Mouse (Mus musculus) gastrocnemius, adult 18-20 months (tissue): ENCODE measurements at regions not wholly inside any gene's neighbourhood (a gene's known extent, or its start where the extent isn't known, plus 50 kb on each side); places are given as distances from the start of the nearest gene placed in this dataset.
"Not testable (repeated sequence)": the region's sequence is repeated elsewhere in the genome, so short reads cannot be mapped to it uniquely, and the experiment has no call there.

Source experiments
- DNase-seq: peaks from one replicate; pipeline ENCODE4 v3.0.0; 2021; ENCODE audit warnings: low spot score

DNA sequence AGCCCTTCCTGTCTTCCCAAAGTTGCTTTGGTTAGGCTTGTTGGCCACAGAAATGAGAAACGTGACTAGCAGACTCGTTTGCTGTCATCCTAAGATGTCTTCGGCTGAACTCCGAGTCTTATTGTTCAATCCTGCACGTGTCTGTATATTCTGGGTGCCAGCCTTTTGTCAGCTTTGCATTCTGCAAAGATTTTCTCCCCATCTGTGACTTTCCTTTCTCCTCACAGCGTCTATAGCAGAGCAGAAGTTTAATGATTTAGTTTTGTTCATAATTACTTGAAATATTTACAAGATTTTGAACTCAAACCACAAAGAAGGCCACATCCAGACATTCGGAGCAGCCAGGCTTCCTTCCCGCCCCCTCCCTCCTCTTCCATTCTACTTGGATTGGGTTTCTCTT lies 152.5 kb downstream of the Kif26a start:
- no peak for DNase-seq

DNA sequence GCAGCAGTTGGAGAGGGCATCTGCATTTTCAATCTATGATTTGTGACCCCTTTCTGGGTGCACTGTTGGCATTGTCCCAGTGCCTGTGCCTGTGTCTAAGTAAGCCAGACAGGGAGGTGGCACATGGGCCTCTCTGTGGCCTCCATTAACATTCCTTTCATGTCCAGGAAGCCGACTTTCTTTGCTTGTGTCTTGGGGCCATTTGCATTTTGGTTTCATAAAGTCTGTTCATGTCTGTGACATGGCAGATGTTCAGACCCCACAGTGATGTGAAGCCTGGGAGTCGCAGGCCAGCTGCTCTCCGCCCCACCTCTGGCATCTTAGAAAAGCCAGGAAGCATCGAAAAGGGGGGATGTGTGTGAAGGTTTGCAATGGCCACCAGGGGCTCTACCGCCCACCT lies 153.1 kb downstream of the Kif26a start:
- DNase-seq = no peak

DNA sequence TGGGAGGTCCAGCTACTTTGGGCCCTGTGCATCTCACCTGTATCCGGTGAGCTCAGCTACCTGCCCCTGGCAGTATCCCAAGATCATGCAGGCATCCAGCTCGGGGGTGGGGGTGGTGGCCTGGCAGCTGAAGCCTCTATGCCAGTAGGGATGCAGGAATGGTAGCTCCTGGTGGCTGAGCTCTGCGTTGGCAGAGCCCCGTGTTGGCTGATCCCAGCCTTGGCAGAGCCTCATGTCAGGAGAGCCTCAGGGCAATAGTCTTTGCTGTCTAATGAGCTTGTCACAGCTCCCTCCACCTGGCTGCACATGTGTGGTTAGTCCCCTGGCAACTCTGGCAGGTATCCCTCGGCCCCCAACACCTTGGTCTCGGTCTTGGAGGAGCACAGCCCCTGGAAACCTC lies 153.6 kb downstream of the Kif26a start:
- DNase-seq = no peak

DNA sequence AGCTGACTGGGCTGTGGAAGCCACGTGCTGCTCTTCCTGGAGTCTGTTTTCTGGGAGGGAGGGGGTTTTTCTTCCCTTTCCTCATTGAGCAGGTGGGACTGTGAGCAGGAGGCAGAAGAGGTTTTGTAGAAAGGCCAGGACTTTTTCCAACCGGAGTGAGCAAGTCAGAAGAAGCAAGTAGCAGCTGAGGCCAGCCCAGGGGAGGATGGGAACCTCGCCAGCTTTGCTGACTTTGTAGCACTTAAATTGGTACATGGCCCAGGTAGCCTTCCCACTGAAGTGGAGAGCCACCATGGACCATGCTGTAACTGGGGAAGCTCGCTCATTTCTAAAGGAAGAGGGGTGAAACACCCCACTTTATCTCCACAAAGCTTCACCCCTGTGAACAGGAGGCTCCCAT lies 154.1 kb downstream of the Kif26a start:
- no peak for DNase-seq

DNA sequence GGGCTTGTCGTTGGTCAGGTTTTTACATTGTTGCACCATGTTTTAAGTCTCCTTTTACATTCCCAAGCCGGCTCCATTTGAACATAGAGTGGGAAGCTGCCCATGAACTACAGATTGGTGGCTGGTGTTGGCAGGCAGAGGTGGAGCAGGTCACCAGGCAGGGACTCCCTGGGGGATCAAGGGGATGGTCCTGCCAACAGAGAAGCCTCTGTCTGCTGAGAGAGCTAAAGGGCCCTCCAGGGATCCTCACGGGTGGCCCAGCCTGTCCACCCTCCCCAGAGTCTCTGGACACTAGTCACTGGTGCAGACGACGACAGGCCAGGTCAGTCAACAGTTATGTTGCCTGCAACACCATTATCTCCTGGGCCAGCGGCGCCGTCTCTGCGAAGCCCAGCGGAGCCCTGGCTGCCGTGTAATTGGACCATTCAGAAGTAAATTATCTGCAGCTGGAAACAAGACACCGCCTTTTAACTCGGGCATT lies 155.4 kb downstream of the Kif26a start:
- no peak for DNase-seq

DNA sequence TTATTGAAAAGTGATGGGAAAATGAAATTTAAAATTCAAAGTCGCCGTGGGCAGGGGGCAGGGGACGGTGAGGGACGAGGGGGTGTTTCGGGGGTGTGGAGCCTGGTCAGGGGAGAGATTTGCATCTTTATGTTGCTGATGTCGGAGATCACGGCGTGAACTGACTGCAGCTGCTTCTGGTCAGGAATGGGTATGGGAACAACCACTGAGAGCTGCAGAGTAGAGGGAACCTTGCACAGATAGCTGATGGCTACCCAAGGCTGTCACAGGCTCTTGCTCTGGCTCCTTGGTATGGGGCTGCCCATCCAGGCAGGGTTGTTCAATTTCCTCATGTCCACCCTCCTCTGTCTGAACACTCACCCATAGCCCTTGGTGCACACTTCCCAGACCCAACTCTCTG lies 155.9 kb downstream of the Kif26a start:
- DNase-seq = no peak

DNA sequence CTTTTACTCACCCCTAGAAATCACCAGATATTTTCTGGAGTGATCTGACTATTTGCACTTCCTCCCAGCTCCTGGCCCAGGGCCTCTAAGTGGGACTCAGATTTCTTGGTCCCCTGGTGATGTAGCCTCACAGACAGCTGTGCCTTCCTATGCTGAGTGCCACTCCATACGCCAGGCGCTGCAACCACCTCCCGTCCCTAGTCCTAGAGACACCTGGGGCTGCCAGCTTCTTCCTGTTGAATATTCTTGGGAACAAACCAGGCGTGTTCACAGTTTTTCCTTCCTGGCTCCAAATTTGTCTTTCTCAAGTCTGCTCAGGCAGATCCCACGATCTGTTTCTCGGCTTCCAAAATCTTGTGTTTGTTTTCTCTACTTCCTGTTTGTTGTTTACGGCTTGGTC lies 160.2 kb downstream of the Kif26a start:
- no peak for DNase-seq

DNA sequence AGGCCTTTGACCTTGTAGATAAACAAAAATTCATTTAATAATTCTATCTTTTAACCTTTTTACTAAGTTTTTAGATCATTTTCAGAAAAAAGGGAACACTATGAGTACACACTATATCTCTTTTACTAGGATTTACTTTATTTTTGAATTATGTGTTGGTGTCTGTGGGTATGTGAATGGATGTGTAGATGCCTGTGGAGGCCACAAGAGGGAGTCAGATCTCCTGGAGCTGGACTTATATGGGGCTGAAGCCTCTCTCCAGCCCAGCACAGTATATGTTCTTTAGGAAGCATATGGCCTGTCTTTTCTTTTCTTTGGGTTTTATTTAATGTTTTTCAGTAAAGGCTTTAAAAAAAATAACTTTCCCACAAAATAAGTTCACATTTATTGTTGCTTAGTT lies 162.0 kb downstream of the Kif26a start:
- DNase-seq = no peak

DNA sequence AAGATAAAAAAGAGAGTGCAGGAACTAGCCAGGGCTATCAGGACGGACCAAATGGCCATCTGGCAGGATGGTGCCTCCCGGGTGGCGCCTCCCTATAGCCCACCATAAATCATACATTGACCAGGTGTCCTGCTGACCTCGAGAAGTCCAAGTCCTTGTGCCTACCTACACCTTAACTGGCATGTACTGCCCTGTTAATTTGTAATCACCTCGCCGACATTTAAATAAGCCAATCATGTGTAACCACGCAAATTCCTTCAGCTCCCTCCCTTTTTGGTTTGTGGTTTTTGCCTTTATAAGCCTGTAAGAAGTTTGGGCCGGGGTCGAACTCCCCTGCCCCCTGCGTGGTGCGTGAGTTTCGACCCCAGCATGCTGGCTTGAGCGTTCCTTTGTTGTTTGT lies 163.1 kb downstream of the Kif26a start:
- not testable (repeated sequence) for DNase-seq

DNA sequence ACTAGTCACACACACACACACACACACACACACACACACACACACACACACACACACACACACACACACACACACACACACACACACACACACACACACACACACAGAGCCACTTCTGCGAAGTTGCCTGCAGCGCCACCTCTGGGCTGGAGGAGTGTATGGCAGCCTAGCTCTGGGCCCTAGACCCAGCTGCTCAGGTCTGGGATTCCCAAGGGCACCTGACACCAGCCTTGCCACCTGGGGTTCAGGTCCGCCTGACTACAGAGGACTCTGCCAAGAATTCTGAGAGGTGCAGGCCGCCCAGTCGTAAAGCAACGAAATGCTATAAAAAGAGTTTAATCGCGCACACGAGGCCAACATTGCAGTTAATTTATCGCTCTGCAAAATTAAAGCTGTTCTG lies 163.8 kb downstream of the Kif26a start:
- no peak for DNase-seq

DNA sequence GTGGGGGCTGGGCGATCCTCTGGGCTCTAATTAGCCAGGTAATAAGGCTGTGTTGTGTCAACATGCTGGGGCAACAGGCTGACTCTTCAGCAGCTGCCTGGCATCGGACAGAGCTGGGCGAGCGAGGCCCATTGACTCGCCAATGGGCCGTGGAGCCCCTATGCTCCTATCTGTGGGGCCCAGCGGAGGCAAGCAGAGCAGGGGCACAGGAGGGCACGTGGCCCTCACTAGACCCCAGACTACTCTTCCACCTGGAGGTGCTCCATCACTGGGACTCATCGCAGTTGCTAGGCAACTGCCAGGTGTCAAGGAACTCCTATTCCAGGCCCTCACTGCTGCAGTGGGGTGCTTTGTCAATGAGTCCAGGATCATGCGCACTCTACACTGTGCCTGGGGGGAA lies 164.7 kb downstream of the Kif26a start:
- DNase-seq = no peak

DNA sequence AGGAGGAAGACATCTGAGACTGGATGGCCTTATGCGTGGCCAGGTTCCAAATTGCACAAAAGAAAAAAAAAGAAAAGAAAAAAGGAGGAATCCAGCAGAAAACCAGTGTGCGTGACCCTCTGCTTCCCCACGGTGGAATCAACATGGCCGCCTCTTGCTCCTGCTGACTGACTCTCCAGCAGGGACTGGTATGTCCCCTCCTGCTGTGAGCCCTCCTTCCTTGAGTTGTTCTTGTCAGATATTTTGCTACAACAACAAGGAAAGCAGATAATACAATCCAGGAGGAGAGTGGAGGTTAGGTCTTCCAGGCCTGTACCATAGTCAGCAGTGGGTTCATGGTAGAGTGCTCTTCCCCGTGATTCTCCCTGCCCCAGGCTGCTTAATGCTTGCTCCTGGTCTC lies 168.8 kb downstream of the Kif26a start:
- DNase-seq = no peak

DNA sequence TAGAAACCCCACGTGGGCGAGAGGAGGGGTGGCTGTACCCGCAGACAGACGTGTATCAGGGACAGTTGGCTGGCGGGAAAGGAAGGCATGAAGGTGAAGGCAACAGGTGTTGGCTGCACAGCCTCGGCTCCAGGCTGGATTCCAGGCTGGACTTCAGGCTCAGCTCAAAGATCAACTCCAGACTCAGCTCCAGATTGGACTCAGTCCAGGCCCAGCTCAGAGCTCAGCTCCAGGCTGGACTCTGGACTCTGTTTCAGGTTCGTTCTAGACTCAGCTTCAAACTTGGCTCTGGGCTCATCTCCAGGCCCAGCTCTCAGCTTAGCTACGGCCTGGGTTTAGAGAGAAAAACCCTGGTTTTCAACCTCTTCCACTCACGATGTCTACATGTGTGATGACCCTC lies 171.2 kb downstream of the Kif26a start:
- no peak for DNase-seq

DNA sequence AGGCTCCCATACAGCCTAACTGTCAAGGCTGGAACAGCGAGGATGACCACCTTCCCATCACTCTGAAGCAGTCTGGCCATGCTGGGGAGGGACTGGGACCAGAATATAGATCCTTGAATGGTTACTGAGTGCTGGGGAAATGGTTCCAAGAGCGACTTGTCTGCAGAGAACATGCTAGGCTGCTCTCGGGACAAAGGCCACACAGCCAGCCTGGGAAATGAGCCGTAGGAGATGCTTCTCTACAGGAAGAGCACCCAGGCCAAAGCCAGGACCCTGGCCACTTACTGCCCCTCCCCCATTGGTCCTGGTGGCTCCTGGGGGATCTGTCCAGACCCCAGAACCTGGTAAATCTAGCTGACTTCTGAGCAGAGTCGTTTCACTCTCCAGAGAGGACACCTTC lies 170.8 kb upstream of the A530016L24Rik start:
- DNase-seq = no peak

DNA sequence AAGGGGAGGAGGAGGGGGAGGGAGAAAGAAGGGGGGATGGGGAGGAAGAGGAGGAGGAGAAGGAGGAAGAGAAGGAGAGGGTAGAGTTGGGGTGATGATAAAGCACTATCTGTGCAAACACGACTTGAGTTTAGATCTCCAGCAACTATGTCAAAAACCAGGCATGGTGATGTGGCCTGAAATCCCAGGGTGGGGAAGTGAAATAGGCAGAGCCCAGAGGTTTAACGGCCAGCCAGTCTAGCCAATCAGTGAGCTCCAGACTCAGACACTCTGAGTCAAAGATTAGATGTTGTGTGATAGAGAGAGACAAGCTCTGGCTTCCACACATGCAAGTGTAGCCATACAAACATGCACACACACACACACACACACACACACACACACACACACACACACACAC lies 167.1 kb upstream of the A530016L24Rik start:
- DNase-seq = no peak

DNA sequence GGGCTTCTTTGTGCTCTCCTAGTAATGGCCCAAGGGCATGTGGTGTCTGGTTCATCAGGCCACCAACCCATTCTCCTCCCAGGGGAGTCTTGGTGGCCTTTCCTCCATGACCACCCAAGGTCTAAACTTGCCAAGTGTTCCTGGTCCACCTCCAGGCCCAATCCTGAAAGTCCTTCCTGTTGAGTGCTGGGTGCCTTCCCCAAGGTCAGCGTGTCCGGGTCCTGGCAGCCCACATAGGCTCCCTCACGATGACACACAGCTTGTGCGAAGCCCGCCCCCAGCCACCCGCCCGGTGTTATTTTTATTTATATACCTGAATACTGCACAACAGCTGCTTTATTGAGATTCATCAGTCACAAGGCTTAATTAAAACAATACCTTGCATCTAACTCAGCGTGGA lies 161.8 kb upstream of the A530016L24Rik start:
- DNase-seq = no peak

DNA sequence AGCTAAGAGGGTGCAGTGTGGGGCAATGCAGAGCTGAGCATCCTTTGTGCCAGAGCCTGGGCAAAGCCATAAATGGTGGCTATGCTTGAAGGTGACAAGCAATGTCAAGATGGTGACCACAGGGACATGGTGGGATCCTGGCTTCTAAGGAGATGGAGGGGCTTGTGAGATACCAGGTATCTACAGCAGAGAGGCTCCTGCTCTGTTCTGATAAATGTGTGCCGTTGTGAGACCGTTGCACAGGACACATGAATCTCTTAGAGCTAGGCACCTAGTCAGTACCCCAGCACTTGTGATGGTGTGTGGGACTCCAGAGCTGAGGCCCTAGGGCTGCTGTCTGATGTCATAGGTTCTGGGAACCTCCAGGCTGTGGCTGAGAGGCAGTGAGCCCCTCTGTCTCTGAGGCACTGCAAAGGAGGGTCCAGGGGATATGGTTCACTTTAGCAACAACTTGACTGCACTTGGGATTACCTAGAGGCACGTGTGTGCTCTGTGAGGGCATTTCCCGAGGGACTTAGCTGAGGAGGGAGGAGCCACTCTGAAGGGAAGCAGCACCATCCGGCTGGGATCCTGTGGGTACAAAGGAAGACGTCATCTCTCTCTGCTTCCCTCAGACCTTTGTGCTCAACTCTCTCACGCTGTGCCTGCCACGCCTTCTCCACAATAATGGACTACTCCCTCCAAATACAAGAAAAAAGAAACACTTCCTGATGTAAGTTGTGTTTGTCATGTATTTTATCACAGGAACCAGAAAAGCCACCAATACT lies 160.3 kb upstream of the A530016L24Rik start:
- DNase-seq = no peak

DNA sequence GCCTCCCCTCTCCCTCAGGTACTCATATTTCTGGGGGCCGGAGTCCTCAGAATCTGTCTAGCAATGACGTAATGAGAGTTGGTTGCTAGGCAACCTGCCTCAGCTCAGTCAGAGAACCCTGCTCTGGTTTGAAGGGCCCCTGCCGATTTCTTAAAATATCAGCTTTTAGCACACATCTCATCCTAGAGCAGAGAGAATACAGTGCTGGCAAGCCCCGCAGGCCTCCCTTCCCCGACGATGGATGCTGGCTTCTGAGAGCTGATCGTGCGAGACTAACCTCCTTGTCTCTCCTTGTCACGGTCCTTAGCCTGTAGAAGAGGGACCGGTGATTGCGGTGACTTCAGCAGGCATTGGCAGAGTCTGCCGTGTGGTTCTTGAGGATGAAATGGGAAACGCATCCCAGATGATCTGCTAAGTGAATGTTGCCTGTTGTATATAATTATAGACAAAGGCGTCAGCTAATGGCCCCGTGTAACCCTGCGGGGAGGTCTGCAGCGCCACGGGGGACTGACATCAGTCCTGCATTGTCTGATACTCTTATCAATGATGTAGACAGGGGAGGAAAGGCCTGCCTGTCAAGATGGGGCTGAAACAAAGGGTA lies 159.4 kb upstream of the A530016L24Rik start:
- DNase-seq = no peak

DNA sequence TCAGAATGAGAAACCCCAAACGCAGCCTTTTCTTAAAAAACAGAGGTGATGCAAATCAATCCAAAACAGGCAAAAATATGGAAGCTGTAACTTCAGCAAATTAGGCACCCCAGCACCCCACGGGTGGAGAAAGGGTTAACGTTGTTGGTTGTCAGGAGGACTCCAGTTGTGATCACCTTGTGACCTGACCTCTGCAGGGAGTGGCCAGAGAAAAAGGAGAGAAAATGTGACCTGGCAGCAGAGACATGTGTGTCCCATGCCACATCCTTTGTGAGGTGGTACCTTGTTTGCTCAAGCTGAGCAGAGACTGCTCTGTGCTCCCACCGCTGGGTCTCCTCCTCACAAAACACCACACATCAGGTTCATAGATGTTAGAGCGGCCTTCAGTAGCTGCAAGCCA lies 158.7 kb upstream of the A530016L24Rik start:
- DNase-seq = no peak

DNA sequence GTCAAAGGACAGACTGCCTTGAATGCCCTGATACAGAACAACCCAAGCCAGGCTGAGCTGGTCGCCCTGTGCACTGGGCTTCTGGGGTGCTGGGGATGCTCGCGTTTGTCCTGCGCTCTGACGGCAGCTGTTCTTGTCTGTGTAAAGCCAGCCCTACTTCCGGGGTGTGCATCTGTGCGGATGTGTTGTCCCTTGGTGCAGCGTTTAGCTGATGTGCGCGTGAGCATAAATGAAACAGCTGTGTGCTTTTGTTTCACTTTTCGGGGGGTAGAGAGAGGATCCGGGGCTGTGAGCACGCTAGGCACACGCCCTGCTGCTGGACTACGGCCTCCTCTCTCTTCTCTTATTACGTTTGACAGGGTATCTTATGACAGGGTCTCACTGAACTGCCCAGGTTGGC lies 158.2 kb upstream of the A530016L24Rik start:
- DNase-seq = no peak

DNA sequence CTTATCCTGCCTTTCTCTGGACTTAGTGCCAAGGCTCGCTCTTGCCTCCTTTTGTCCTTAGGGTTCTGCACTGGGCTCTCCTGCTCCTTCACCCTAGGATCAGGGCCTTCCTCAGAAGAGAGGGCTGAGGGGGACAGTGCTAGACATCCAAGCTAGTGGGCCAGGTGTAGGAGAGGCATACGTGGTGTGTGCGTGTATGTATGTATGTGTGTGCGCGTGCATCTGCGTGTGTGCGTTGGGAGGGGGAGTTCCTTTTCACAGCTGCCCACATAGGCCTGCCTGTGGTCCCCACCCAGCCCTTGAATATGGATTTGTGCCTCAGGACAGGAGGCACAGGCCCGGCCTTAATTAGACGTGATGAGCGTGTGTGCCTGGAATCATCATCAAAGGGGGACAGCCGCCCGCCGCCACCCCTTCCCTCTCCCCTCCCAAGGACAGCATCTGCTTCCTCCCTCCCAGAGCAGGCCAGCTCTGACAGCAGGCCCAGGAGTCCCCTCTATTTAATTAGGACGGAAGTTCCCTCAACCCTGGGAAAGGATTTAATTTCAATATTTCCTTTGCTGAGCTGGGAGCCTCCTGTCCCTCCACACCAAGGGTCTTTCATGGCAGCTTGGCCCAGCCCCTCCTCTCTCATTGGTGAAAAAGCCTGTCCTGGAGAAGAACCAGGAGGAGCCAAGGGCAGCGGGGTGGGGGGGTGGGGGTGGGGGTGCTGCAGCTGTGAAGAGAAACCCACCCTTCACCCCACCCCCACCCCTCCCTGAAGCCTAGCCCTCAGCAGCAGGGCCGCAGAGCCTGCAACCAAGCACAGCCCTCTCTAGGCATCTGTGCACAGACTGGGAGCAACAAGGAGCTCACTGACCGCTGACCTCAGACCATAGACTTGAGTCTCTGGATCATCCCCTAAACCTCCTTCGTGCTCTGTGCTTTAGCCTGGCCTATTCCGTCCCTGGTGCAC lies 155.8 kb upstream of the A530016L24Rik start:
- DNase-seq = no peak

DNA sequence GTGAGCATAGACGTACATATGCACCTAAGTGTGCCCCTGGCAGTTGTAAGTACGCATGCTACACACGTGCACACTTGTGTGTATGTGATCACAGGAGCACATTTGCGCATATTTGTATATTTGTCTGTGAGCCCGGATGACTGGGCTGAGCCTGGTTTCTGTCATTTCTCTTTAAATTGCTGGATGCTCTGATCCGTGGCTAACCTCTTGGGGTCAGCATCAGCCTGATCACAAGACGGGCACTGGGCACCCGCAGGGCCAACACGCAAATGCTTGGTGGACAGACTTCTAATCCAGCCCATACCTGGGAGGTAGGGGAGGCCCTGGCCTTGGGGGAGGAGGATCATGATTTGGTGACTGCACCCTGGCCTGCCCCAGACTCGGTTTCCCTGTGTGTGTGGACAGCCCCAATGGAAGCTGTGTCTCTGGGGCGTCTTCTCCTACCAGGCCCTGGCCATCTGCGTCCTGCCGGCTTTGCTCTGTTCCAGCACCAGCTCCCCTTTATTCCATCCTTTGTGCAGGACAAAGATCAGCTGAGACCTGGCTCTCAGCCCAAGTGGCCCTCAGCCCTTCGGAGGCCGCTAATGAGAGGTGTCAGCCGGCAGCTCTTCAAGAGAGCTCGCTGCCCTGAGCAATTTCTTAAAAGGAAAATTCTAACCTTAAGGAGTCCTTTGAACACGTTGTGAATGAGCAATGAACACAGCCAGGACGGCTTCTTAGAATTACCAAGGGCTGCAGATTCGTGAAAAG lies 155.0 kb upstream of the A530016L24Rik start:
- no peak for DNase-seq
